Mouse (Mus musculus) frontal cortex, postnatal 14 days (tissue): ENCODE results near the gene Eif4e.

Source experiments
- DNase-seq, 2 experiments: peaks; one replicate each; pipeline ENCODE4 v3.0.0; 2022; ENCODE audit warnings: low spot score in 2 of 2

The Eif4e gene

GRCm38 (mm10) chr3:138587137-138587536 lies 61.2 kb downstream of the Eif4e start:
- DNase-seq = no peak

DNA sequence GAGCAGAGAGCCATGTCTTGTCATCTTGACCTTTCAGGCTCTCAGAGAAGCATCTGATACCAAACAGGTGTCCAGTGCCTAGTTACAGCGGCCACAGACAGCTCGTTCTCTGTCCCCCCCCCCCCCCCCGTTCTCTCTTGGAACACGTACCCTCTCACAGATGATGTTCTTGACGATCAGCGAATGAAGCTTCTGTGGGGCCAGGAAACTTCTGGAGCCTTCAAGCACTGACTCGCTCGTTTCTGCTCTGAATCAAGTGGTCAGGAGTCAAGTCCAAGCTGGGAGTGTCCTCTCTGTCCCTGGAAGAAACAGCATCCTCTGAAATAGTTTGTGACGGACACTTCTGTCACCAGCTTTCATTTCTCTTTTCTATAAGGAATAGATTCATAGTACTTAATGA lies 62.0 kb downstream of the Eif4e start:
- DNase-seq = no peak

DNA sequence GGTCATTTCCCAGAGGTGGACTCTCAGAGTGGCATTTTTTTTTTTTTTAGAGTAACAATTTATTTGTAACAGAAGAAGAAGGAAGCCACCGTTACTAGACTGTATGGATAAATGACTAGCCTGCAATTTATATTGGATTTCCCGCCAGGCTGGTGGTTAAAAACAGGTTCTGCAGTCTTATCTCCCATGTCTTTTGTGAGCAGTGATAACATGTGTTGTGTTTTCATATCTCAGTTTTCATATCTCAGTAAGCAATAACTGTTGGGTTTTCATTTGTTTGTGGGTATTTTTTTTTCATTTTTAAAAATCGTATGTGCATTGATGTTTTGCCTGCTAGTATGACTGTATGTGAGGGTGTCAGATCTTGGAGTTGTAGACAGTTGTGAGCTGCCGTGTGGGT lies 65.0 kb downstream of the Eif4e start:
- no peak for DNase-seq

GRCm38 (mm10) chr3:138591806-138592365 lies 65.9 kb downstream of the Eif4e start:
- no peak for DNase-seq

DNA sequence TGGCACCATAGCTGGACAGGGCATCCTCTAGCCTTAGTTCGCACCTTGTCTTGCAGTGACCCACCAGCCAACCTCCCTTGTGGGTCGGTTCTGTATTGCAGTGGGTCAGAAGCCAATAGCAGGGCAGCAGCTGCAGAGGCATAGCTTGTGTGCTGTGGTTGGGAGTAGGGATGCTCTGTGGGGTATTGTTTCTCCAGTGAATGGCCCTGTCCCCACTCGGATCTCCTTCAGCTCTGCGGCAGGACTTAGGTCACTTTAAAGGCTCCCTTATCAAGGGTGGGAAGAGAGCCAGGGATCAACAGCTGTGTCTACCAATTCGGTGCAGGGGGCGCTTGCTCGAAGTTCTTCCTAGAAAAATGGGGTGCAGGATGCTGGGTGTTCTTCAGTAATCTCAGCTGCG lies 67.2 kb downstream of the Eif4e start:
- no peak for DNase-seq

- no peak for DNase-seq
These were observed 67.9 kb downstream of the Eif4e start for GRCm38 (mm10) chr3:138593911-138594310.

DNA sequence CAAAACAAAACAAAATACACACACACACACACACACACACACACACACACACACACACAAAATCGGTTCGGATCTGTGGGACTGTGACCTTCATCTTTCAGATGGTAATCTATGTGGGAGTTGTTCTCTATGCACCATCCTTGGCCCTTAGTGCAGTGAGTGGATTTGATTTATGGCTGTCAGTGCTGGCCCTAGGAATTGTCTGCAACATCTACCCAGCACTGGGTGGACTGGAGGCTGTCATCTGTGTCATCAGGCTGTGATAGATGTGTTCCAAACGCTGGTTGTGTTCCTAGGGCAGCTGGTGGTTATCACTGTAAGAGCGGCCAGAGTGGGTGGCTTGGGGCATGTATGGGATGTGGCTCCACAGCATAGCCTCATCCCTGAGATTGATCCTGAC lies 75.1 kb downstream of the Eif4e start:
- no peak for DNase-seq

DNA sequence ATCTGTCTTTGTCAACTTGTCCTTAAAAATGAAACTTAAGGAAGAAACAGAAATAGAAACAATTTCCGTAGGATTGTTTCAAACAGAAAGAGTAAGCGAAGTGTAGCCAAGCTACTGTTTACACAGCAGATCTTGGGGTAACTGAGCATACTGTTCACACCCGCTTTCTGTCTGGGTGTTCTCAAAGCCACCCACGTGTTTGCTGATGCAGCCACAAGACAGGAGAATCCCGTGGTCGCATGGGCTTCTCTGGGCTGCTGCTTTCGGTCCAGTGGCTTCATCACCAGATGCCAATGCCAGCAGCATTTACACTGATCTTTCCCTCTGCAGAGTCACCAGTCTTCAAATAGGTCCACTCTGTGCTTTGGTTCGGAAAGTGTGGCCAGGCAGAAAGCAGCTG lies 79.2 kb downstream of the Eif4e start:
- DNase-seq = no peak

DNA sequence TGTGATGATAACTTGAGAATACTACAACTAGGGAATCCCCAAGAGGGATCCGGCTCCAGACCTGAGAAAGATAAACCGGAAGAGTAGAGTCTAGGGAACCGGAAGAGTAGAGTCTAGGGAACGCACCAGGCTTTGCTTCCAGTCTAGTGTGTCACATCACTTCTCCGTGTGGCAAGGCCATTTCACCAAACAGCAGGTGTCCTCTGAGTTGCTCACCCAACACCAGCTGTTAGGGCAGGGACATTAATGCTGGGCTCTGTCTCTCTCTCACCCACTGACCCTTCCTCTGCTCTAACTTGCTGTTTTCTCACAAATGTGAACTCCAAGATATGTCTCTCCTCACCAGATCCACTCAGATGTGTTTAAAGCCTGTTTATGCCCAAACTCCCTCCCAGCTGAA lies 82.7 kb downstream of the Eif4e start:
- DNase-seq = no peak
